9 mouse cellular contexts compared by ENCODE assay signal in the genomic region with DNA sequence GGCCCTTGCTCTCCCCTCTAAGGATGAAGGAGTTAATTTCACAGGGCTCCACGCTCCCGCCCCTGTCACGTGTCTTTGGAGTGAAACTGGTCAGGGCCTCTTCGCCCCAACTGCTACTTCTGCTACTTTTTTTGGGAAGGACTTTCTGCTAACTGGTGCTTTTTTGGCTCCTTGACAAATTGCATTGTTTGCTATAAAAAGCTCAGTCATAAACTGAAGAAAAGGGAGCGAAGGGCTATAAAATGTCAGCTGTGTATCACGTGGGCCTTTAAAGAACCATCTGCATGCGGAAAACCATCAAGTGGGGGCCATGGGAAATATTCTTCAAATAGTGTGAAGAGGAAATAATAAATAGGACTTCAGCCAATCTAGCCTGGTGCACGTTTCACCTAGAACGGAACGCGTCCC. TPM values are rescaled to one million over a fixed set of nuclear protein-coding genes. Genes with fewer than 3 reads are reported as not detected.
DNase-seq lines count a peak whose midpoint lies in the region; ATAC-seq lines count a peak whose summit lies in the region.
"Had no signal": no experiment of that assay in that cellular context is flagged by ENCODE, and none has a peak within 500 bp of the region (broad histone marks: within the 10 kb centered on the region; RNA-seq: fewer than 3 reads in every experiment).

No protein-coding gene starts in this region.

- no peak overlapping the region for H3K9ac ChIP-seq in liver, embryonic 16.5 days (ENCODE audit: low read depth, low read length)
- H3K9ac ChIP-seq in liver, embryonic 11.5 days (ENCODE audit: low read depth, low read length): no peak overlapping the region

- H3K36me3 ChIP-seq in liver, embryonic 16.5 days (ENCODE audit: control insufficient read depth, insufficient read depth): no peaks in the 10 kb centered on the region
- no peaks in the 10 kb centered on the region for H3K36me3 ChIP-seq in liver, embryonic 11.5 days (ENCODE audit: control insufficient read depth, insufficient read depth, low read length)

- no peak overlapping the region for H3K4me2 ChIP-seq in liver, embryonic 16.5 days (ENCODE audit: low read depth, low read length)
- no peak overlapping the region for H3K4me2 ChIP-seq in liver, embryonic 11.5 days

- no peaks in the 10 kb centered on the region for H3K4me1 ChIP-seq in liver, embryonic 16.5 days (ENCODE audit: control insufficient read depth, low read depth, low read length)
- 0 out of 2 replicates have a peak, but pooled peaks cover 3% of the 10 kb centered on the region for H3K4me1 ChIP-seq in liver, embryonic 11.5 days (replicated peaks; ENCODE audit: control insufficient read depth, insufficient read depth, low read length)

- DNase-seq in cerebellum, adult 18-20 months: peak; percentile 34 to 35
- no peak for DNase-seq in cerebellum, adult 11 months
- no peak for DNase-seq in liver, embryonic 11.5 days (ENCODE audit: low spot score)
- DNase-seq in kidney, adult 8-10 months: peak; percentile 36 to 52
- no peak for DNase-seq in spleen, postnatal 4 days (ENCODE audit: low spot score in 2 of 2)
- DNase-seq in thymus, postnatal 25 days: no peak

- no peaks in the 10 kb centered on the region for H3K9me3 ChIP-seq in liver, embryonic 16.5 days (replicated peaks; ENCODE audit: control insufficient read depth, low read length)
- H3K9me3 ChIP-seq in liver, embryonic 11.5 days (ENCODE audit: control insufficient read depth, low read length): no peaks in the 10 kb centered on the region

- WGBS in liver, embryonic 16.5 days (ENCODE audit: insufficient replicate concordance): 63% methylated on average over 11 of the region's 11 CpGs
- WGBS in liver, embryonic 11.5 days: 72% methylated on average over 11 of the region's 11 CpGs

- ATAC-seq in liver, embryonic 16.5 days (ENCODE audit: low read depth): peak; percentile 32; the same call in 1 of the 2 replicates
- ATAC-seq in liver, embryonic 11.5 days (replicated peaks; ENCODE audit: low FRiP score): no peak
- ATAC-seq in megakaryocyte, adult 5-6 weeks (ENCODE audit: poor library complexity, severe bottlenecking): peak; percentile 65

- no peaks in the 10 kb centered on the region for H3K27me3 ChIP-seq in liver, embryonic 16.5 days (ENCODE audit: control insufficient read depth, insufficient read depth, low read depth, low read length)
- H3K27me3 ChIP-seq in liver, embryonic 11.5 days (replicated peaks; ENCODE audit: control insufficient read depth, insufficient read depth, low read length): no peaks in the 10 kb centered on the region

- no peak overlapping the region for H3K4me3 ChIP-seq in liver, embryonic 16.5 days (ENCODE audit: low read depth, low read length)
- H3K4me3 ChIP-seq in liver, embryonic 11.5 days (ENCODE audit: low read depth, low read length): no peak overlapping the region

- no peak overlapping the region for H3K27ac ChIP-seq in liver, embryonic 16.5 days (ENCODE audit: low read length)
- no peak overlapping the region for H3K27ac ChIP-seq in liver, embryonic 11.5 days (ENCODE audit: low read depth, low read length)

RNA-seq across cellular contexts. Expression of gene Gm28729, which starts 5.6 kb away (rescaled TPM):
- not detected in 2 replicates for polyA plus RNA-seq in liver, embryonic 16.5 days (2015; fragmentation: Nextera tagmentation; extraction: Ambion mirVana)
- polyA plus RNA-seq in liver, embryonic 11.5 days (2014; fragmentation: Nextera tagmentation; extraction: Ambion mirVana): not detected in 2 replicates
- 0.42 TPM in 1 of 2 replicates, not detected in the other for total RNA-seq in megakaryocyte, adult 5-6 weeks (2015)
- 0.20 TPM in 1 of 2 replicates, not detected in the other for total RNA-seq in megakaryocyte, adult 5-6 weeks (2017)
- total RNA-seq: left cerebral cortex, postnatal 10 days had no signal

RNA-seq across cellular contexts. Expression of gene Rnf7, which starts 52.2 kb away (rescaled TPM):
- polyA plus RNA-seq in liver, embryonic 16.5 days (2015; fragmentation: Nextera tagmentation; extraction: Ambion mirVana): 52.9 and 57.1 TPM in 2 replicates
- 172 and 173 TPM in 2 replicates for polyA plus RNA-seq in liver, embryonic 11.5 days (2014; fragmentation: Nextera tagmentation; extraction: Ambion mirVana)
- total RNA-seq in megakaryocyte, adult 5-6 weeks (2015): 88.1 and 98.8 TPM in 2 replicates
- total RNA-seq in megakaryocyte, adult 5-6 weeks (2017): 34.4 and 35.8 TPM in 2 replicates

Comparison
In these comparisons a context has a peak if more than half of its experiments do, and no peak if none do; other contexts are left out.
1. DNase-seq: peak in cerebellum, adult 18-20 months (2 of 2) and kidney, adult 8-10 months (2 of 2); none in cerebellum, adult 11 months (single experiment), liver, embryonic 11.5 days (single experiment), spleen, postnatal 4 days (0 of 2) and thymus, postnatal 25 days (single experiment).